Mouse (Mus musculus): ENCODE measurements around the gene Wrap53.
A peak's percentile ranks its signal among the peaks of the same experiment; 100 is the strongest.
"Not testable (repeated sequence)": the region's sequence is repeated elsewhere in the genome, so short reads cannot be mapped to it uniquely, and the experiment has no call there.

Gene Wrap53

GRCm38 (mm10) chr11:69560896-69561854 is 18.9 kb downstream of the Wrap53 start:
- DNase-seq: no peak

DNA sequence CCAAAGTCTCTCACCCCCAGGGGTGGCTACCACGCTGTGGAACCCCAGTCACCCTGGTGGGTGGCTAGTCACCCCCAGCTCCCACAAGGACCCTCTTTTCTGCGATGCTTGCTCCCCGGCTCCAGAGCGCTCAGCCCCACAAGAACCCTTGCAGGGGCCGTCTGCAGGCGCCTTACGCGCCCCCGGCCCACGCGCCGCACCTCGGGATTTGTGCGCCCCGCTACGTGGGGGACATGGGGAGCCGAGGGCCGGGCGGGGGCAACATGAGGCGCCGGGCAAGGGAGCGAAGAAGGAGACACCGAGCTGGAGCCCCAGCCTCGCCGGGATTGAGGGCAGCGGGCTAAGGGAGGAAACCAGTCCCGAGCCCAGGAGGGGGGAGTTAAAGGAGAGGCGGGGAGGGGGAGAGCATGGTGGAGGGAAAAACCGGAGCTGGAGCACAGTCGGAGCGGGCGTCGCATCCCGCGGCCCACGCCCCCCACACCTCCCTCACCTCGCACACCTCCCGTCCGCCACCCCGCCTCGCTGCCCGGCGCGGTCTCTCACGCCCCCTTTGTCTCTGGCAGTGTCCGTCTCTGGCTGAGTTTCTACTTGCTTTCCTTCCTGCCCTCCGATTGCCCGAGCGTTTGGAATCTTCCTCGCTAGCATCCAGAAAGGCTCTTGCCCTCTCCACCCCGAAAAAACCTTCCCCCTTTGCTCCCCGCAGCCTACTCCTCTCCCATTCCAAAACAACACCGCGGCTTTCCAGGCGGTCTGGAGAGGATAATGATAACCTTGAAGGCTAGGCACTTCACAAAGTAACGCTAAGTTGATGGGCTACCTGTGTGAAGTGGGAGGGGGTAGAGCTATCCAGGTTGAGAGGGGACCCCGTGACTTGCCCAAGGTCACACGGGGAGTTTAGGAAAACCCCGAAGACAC is 19.9 kb downstream of the Wrap53 start, which contains the start of gene Efnb3:
Gene Efnb3, minus strand, starts transcription at position 355 of the 915 bp plus-strand sequence.
- no peak for DNase-seq

DNA sequence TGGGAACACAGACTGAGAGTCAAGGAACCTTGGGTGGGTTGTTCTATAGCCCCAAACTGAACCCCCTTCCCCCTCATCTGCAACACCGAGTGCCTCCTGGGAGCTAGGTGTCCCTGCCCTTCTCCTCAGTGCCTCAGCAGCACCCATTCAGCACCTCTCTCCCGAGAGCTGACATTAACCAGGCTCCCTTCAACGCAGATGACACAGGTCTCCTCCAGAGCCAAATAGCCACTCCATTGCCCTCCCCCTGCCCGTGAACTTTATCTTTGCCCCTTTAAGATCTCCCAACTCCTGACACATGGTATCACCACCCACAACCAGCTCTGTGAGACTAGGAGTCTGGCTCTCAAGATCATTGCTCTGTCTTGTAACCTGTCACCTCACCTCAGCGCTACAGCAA is 20.9 kb downstream of the Wrap53 start:
- no peak for DNase-seq

GRCm38 (mm10) chr11:69558756-69559155 is 21.3 kb downstream of the Wrap53 start:
- DNase-seq: no peak

- no peak for DNase-seq
Measured at GRCm38 (mm10) chr11:69557381-69557958, 22.6 kb downstream of the Wrap53 start.

DNA sequence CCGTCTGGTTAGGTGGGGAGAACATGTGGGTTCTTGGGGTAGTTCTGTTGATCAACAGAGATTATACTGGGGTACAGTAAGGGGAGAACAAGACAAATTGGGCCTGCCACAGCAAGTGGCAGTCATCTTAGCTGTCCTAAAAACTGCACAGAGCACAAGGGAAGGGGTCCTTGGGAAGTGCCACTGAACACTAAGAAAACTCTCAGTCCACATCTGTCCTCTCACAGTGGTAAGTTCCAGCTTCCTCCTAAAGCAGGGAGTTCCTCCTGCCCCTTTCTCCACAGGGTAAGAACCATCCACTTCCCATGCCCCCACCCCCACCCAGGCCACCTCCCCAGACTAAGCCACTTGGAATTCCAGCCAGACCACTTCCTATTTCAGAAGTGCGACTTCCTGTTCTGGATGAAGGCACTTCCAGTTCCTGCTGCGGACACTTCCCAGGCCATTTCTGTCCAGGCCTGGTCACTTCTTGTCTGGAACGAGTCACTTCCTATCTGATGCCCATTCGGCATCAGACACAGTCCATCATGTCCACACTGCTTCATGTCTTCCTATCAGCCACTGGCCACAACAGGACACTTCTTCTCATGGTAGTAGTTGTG is 25.4 kb downstream of the Wrap53 start:
- no peak for DNase-seq

GRCm38 (mm10) chr11:69553341-69553721 is 26.7 kb downstream of the Wrap53 start:
- no peak for DNase-seq

GRCm38 (mm10) chr11:69552622-69553340 is 27.3 kb downstream of the Wrap53 start:
- no peak for DNase-seq

GRCm38 (mm10) chr11:69551310-69551709 is 28.7 kb downstream of the Wrap53 start:
- DNase-seq: no peak

GRCm38 (mm10) chr11:69549060-69549656 is 30.9 kb downstream of the Wrap53 start, which contains the start of gene Dnah2:
Dnah2 (minus strand) TSS chr11:69549110.
- no peak for DNase-seq

GRCm38 (mm10) chr11:69547071-69547470 is 33.0 kb downstream of the Wrap53 start:
- DNase-seq: peak; percentile 20 to 36

- peak; percentile 78 for DNase-seq
Measured at GRCm38 (mm10) chr11:69546423-69547053, 33.5 kb downstream of the Wrap53 start.

- no peak for DNase-seq
Measured at GRCm38 (mm10) chr11:69545957-69546356, 34.1 kb downstream of the Wrap53 start.

DNA sequence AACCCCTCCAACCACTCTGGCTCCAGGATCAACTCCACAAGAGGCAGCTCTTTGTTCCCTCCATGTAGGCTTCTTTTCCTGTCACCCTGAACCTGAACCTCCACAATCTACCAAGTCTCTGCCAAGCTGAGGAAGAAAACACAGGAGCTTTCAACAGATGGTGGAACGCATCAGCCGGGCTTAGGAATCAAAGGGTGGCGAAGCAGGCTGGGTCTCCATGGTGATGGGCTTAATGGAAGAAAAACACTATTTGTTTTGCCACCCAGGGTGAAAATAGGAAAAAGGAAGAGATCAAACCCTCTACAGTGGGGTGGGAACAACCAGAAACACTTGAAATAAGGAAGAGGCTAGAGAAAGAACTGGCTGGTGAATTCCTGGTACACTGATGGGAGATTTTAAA is 36.5 kb downstream of the Wrap53 start:
- DNase-seq: no peak

- not testable (repeated sequence) for DNase-seq
Measured at GRCm38 (mm10) chr11:69541741-69542140, 38.3 kb downstream of the Wrap53 start.

GRCm38 (mm10) chr11:69540700-69541099 is 39.4 kb downstream of the Wrap53 start:
- no peak for DNase-seq

DNA sequence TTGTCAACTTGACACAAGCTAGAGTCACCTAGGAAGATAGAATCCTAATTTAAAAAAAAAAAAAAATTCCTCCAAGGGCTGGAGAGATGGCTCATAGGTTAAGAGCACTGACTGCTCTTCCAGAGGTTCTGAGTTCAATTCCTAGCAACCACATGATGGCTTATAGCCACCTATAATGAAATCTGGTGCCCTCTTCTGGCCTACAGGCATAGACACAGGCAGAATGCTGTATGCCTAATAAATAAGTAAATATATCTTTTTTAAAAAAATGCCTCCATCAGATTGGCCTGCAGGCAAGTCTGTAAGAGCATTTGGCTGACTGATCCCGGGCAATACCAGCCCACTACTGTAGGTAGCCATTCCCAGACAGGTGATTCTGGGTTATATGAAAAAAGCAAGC is 45.1 kb downstream of the Wrap53 start:
- no peak for DNase-seq

GRCm38 (mm10) chr11:69532480-69533150 is 47.4 kb downstream of the Wrap53 start:
- no peak for DNase-seq

DNA sequence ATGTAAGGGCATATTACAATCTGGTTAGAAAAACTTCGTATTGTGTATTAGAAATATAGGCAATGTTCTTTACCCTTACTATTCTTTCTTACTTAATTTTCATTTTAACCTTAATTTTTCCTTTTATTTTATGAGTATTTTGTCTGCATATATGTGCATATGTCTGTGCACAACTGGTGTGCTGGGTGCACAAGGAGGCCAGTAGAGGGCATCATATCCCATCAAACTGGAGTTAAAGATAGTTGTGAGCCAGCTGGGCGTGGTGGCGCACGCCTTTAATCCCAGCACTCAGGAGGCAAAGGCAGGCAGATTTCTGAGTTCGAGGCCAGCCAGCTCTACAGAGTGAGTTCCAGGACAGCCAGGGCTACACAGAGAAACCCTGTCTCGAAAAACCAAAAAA is 49.3 kb downstream of the Wrap53 start:
- not testable (repeated sequence) for DNase-seq

DNA sequence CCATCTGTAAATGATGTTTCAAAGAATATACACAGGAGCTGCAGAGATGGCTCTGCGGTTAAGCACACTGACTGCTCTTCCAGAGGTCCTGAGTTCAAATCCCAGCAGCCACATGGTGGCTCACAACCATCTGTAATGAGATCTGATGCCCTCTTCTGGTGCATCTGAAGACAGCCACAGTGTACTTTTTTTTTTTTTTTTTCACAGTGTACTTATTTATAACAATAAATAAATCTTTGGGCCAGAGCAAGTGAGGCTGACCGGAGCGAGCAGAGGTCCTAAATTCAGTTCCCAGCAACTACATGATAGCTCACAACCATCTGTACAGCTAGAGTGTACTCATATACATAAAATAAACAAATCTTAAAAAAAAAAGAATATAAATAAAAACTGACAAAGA is 49.8 kb downstream of the Wrap53 start:
- DNase-seq: not testable (repeated sequence)

Data from B cell, adult 2 months (primary cell).